Mouse (Mus musculus) erythroblast, embryonic 14.5 days (primary cell): Measurements from ENCODE around the gene Trank1. TPM values are rescaled to one million over a fixed set of nuclear protein-coding genes. Genes with fewer than 3 reads are reported as not detected.

Experiments used
- H3K27me3 ChIP-seq: 2 replicates; pipeline ENCODE4 v1.6.1; 2012; ENCODE audit warnings: inconsistent platforms; ENCODE audit not compliant: control insufficient read depth
- H3K36me3 ChIP-seq: 2 replicates; pipeline ENCODE4 v1.6.1; 2012; ENCODE audit warnings: mild to moderate bottlenecking, inconsistent platforms; ENCODE audit not compliant: control insufficient read depth
- H3K4me1 ChIP-seq: 2 replicates; pipeline ENCODE4 v1.6.1; 2012; ENCODE audit warnings: inconsistent platforms; ENCODE audit not compliant: control insufficient read depth
- H3K4me3 ChIP-seq: replicated peaks from 2 replicates; pipeline ENCODE3; 2012; ENCODE audit warnings: moderate library complexity, mild to moderate bottlenecking, inconsistent platforms
- H3K9me3 ChIP-seq: 2 replicates; pipeline ENCODE4 v1.6.1; 2012; ENCODE audit warnings: low read length, inconsistent platforms, mixed read lengths; ENCODE audit not compliant: control insufficient read depth
- GATA1 ChIP-seq: IDR thresholded peaks from 2 replicates; pipeline ENCODE4 v1.6.1; 2012; ENCODE audit warnings: low read length, inconsistent platforms, mixed read lengths
- TAL1 ChIP-seq: IDR thresholded peaks from 3 replicates; pipeline ENCODE4 v1.6.1; 2012; ENCODE audit warnings: low read length, inconsistent platforms, mixed read lengths
- polyA plus RNA-seq: library from polyadenylated mRNA; stranded (reverse); fragments of >175 nt; gene quantifications from 2 replicates; pipeline ENCODE4 v1.2.3, GENCODE M21; 2012

The Trank1 gene
- polyA plus RNA-seq, 1 experiment: not detected

DNA sequence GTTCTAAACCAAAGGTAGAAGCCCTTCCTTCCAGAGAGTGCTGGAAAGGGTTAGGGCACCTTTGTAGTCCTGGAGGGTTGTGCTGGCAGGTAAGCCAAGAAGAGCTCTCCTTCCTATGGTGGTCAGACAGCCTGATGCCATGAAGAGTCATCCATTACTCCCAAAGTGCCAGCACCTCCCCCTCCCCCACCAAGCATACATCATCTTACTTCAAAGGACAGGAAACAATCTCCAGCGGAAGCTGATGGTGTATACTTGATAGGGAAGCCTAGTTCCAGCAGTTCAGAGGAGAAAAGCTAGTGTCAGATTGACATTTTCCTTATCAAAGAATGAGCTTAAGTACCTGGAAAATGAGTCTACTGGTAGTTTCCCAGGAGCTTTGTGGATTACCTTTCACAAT is 36.4 kb upstream of the Trank1 start:
- Histone ChIP-seq H3K4me3 (peak overlapping the region; percentile 25), H3K36me3 (peaks cover 66% of the 10 kb centered on the region), H3K27me3 (no peaks in the 10 kb centered on the region), H3K4me1 (peaks cover 40% of the 10 kb centered on the region), H3K9me3 (no peaks in the 10 kb centered on the region)
- no peak for TF ChIP-seq TAL1
- TF ChIP-seq GATA1: no peak

- Histone ChIP-seq H3K9me3 (no peaks in the 10 kb centered on the region), H3K4me1 (peaks cover 3% of the 10 kb centered on the region; the same call in 1 of the 2 replicates), H3K27me3 (peaks cover 5% of the 10 kb centered on the region), H3K36me3 (no peaks in the 10 kb centered on the region), H3K4me3 (no peak overlapping the region)
- TF ChIP-seq TAL1 (no peak), GATA1 (no peak)
These were observed 26.5 kb upstream of the Trank1 start for GRCm38 (mm10) chr9:111285061-111285460.

DNA sequence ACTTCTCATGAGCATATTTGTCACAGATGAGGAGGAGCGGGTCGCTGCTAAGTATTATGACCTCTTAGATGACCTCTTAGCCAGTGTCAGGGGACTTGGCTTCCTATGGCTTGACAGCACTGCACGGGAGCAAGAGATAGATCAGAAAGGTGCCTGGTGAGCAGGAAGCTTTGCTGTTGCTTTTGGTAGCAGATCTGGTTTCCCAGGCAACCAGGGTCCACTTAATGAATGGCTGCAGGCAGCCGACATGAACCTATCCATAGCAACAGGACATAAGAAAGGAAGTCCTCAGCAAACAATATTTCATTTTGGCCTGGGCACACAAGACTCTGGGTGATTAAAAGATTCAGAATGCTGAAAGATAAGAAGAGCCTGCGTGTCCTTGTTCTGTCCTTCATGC is 25.9 kb upstream of the Trank1 start:
- Histone ChIP-seq H3K36me3 (no peaks in the 10 kb centered on the region), H3K4me3 (no peak overlapping the region), H3K27me3 (peaks cover 5% of the 10 kb centered on the region), H3K4me1 (peaks cover 3% of the 10 kb centered on the region; the same call in 1 of the 2 replicates), H3K9me3 (no peaks in the 10 kb centered on the region)
- TF ChIP-seq GATA1 (no peak), TAL1 (no peak)

- no peak overlapping the region for H3K4me3 ChIP-seq
- H3K27me3 ChIP-seq: peaks cover 5% of the 10 kb centered on the region
- H3K9me3 ChIP-seq: no peaks in the 10 kb centered on the region
- no peaks in the 10 kb centered on the region for H3K36me3 ChIP-seq
- H3K4me1 ChIP-seq: peaks cover 3% of the 10 kb centered on the region; the same call in 1 of the 2 replicates
- TF ChIP-seq TAL1: no peak
- TF ChIP-seq GATA1: no peak
These were observed 25.1 kb upstream of the Trank1 start for GRCm38 (mm10) chr9:111286468-111286867.

- no peaks in the 10 kb centered on the region for H3K36me3 ChIP-seq
- peaks cover 3% of the 10 kb centered on the region; the same call in 1 of the 2 replicates for H3K4me1 ChIP-seq
- TF ChIP-seq TAL1 (no peak), GATA1 (no peak)
- H3K27me3 ChIP-seq: peaks cover 5% of the 10 kb centered on the region
- H3K4me3 ChIP-seq: no peak overlapping the region
- no peaks in the 10 kb centered on the region for H3K9me3 ChIP-seq
These were observed 23.6 kb upstream of the Trank1 start for GRCm38 (mm10) chr9:111287956-111288355.

DNA sequence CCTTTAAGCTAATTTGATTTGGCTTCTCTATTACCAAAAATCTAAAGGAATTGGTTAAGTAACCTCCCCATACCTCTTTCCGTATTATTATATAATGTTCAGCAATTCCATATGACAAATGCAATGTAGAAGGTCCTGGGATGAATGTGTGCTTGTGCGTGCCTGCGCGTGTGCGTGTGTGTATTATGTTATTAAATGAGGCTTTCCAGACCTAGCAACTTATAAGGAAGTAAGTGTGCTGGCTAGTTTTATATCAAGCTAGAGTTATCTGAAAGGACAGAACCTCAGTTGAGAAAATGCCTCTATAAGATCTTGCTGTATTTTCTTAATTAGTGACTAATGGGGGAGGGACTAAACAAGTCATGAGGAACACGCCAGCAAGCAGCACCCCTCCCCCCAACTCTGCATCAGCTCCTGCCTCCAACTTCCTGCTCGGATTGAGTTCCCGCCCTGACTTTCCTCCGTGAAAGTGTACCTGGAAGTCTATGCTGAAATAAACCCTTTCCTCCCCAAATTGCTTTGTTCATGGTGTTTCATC is 22.2 kb upstream of the Trank1 start:
- peaks cover 3% of the 10 kb centered on the region; the same call in 1 of the 2 replicates for H3K4me1 ChIP-seq
- TF ChIP-seq GATA1: no peak
- TF ChIP-seq TAL1: no peak
- H3K9me3 ChIP-seq: no peaks in the 10 kb centered on the region
- H3K36me3 ChIP-seq: no peaks in the 10 kb centered on the region
- no peak overlapping the region for H3K4me3 ChIP-seq
- peaks cover 3% of the 10 kb centered on the region for H3K27me3 ChIP-seq

DNA sequence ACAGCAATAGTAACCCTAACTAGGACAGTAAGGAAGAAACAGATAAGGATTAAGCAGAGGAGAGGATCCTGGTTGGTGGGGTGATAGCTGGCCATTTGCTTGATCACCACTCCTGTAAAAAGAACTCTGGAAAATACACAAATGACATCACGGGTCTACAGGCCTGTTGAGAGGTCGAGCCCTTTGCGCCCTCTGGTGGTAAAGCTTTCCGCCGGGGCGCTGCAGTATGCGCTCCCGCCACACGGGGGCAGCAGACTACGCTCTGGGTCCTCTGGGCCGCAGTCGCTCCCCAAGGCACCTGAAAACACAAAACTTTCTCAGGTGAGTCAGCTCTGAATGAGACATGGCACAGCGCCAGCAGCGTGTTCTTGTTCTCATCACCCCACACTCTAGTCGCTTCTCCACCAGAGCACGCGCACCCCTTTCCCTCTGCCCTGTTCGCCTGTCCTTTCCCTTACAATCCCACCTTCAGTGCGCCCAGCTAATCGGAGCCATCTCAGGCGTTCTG is 21.7 kb upstream of the Trank1 start:
- H3K36me3 ChIP-seq: no peaks in the 10 kb centered on the region
- H3K4me3 ChIP-seq: no peak overlapping the region
- no peaks in the 10 kb centered on the region for H3K9me3 ChIP-seq
- peaks cover 3% of the 10 kb centered on the region for H3K27me3 ChIP-seq
- no peak for TF ChIP-seq GATA1
- no peak for TF ChIP-seq TAL1
- peaks cover 3% of the 10 kb centered on the region; the same call in 1 of the 2 replicates for H3K4me1 ChIP-seq

- H3K36me3 ChIP-seq: no peaks in the 10 kb centered on the region
- H3K4me3 ChIP-seq: no peak overlapping the region
- TF ChIP-seq TAL1 (no peak), GATA1 (no peak)
- peaks cover under 1% of the 10 kb centered on the region for H3K27me3 ChIP-seq
- no peaks in the 10 kb centered on the region for H3K9me3 ChIP-seq
- peaks cover 3% of the 10 kb centered on the region; the same call in 1 of the 2 replicates for H3K4me1 ChIP-seq
These were observed 20.9 kb upstream of the Trank1 start for GRCm38 (mm10) chr9:111290539-111291100.

- no peaks in the 10 kb centered on the region for H3K36me3 ChIP-seq
- no peak for TF ChIP-seq GATA1
- TF ChIP-seq TAL1: no peak
- no peak overlapping the region for H3K4me3 ChIP-seq
- no peaks in the 10 kb centered on the region; the same call in 1 of the 2 replicates for H3K27me3 ChIP-seq
- peaks cover 3% of the 10 kb centered on the region; the same call in 1 of the 2 replicates for H3K4me1 ChIP-seq
- no peaks in the 10 kb centered on the region for H3K9me3 ChIP-seq
These were observed 18.3 kb upstream of the Trank1 start for GRCm38 (mm10) chr9:111293234-111293633.
